Mouse (Mus musculus) frontal cortex, postnatal 25 days (tissue): ENCODE data around the gene Olfr54.
"Not testable (repeated sequence)": the region's sequence is repeated elsewhere in the genome, so short reads cannot be mapped to it uniquely, and the experiment has no call there.

ENCODE experiments used
- DNase-seq, 2 experiments: peaks; one replicate each; pipeline ENCODE4 v3.0.0; 2022; ENCODE audit warnings: low spot score in 2 of 2

Gene Olfr54

GRCm38 (mm10) chr11:51013936-51014335 lies at the start of gene Olfr54:
TSS of gene Olfr54 (plus strand) at chr11:51014236.
- no peak for DNase-seq

- no peak for DNase-seq
Observed at GRCm38 (mm10) chr11:50964886-50965285, 49.1 kb upstream of the Olfr54 start.

- DNase-seq = no peak
Observed at GRCm38 (mm10) chr11:50966230-50966629, 47.8 kb upstream of the Olfr54 start, which contains the start of gene Olfr1378. TSS of gene Olfr1378 (plus strand) at chr11:50966530.

- no peak for DNase-seq
Observed at GRCm38 (mm10) chr11:50977216-50977615, 36.8 kb upstream of the Olfr54 start.

- no peak for DNase-seq
Observed at GRCm38 (mm10) chr11:50981667-50982066, 32.4 kb upstream of the Olfr54 start, which contains the start of gene Olfr1377. TSS of gene Olfr1377 (plus strand) at chr11:50981967.

- no peak for DNase-seq
Observed at GRCm38 (mm10) chr11:51003296-51003695, 10.7 kb upstream of the Olfr54 start, which contains the start of gene Olfr51. TSS of gene Olfr51 (plus strand) at chr11:51003596.

- no peak for DNase-seq
Observed at GRCm38 (mm10) chr11:51011821-51012220, 2.2 kb upstream of the Olfr54 start.

- no peak for DNase-seq
Observed at GRCm38 (mm10) chr11:51016341-51016740, 2.3 kb downstream of the Olfr54 start.

- DNase-seq = not testable (repeated sequence)
Observed at GRCm38 (mm10) chr11:51026811-51027210, 12.8 kb downstream of the Olfr54 start.

- DNase-seq = not testable (repeated sequence)
Observed at GRCm38 (mm10) chr11:51029381-51029780, 15.3 kb downstream of the Olfr54 start.

GRCm38 (mm10) chr11:51030225-51030624 lies 16.2 kb downstream of the Olfr54 start:
- no peak for DNase-seq

GRCm38 (mm10) chr11:51032851-51033250 lies 18.8 kb downstream of the Olfr54 start:
- no peak for DNase-seq

- not testable (repeated sequence) for DNase-seq
Observed at GRCm38 (mm10) chr11:51034141-51034540, 20.1 kb downstream of the Olfr54 start.

- no peak for DNase-seq
Observed at GRCm38 (mm10) chr11:51035951-51036350, 21.9 kb downstream of the Olfr54 start.

- DNase-seq = not testable (repeated sequence)
Observed at GRCm38 (mm10) chr11:51044776-51045175, 30.7 kb downstream of the Olfr54 start.

- not testable (repeated sequence) for DNase-seq
Observed at GRCm38 (mm10) chr11:51047809-51048208, 33.8 kb downstream of the Olfr54 start, which contains the start of gene Olfr1375. TSS of gene Olfr1375 (plus strand) at chr11:51048109.

GRCm38 (mm10) chr11:51051678-51052077 lies 37.6 kb downstream of the Olfr54 start:
- DNase-seq = no peak

- no peak for DNase-seq
Observed at GRCm38 (mm10) chr11:51053230-51053629, 39.2 kb downstream of the Olfr54 start.

- peak; percentile 53 to 62 for DNase-seq
Observed at GRCm38 (mm10) chr11:51059151-51059571, 45.1 kb downstream of the Olfr54 start, which contains the start of gene Zfp354a. TSS of gene Zfp354a (plus strand) at chr11:51059257.

GRCm38 (mm10) chr11:51059640-51060039 lies 45.6 kb downstream of the Olfr54 start:
- no peak for DNase-seq

GRCm38 (mm10) chr11:51060981-51061380 lies 46.9 kb downstream of the Olfr54 start:
- DNase-seq = no peak

- no peak for DNase-seq
Observed at GRCm38 (mm10) chr11:51063276-51063675, 49.2 kb downstream of the Olfr54 start.

- DNase-seq = peak in 1 of 2 experiments; percentile 11
Observed at GRCm38 (mm10) chr11:51063841-51064240, 49.8 kb downstream of the Olfr54 start.
